Mouse (Mus musculus): ENCODE measurements around the gene Amdhd1. TPM values are rescaled to one million over a fixed set of nuclear protein-coding genes. Genes with fewer than 3 reads are reported as not detected.

Amdhd1 gene
- polyA plus RNA-seq, 1 experiment from 2014 or later, result 0.08 TPM

Other genes with a start within 250 kb of the Amdhd1 start
- gene Elk3, start 228.9 kb downstream of the Amdhd1 start, polyA plus RNA-seq (2014; fragmentation: Nextera tagmentation; extraction: Ambion mirVana), result 13.8 and 16.5 TPM in 2 replicates
- gene Lta4h, start 86.6 kb downstream of the Amdhd1 start, polyA plus RNA-seq (2014; fragmentation: Nextera tagmentation; extraction: Ambion mirVana), result 152 and 163 TPM in 2 replicates
- gene Hal, start 51.3 kb downstream of the Amdhd1 start, polyA plus RNA-seq (2014; fragmentation: Nextera tagmentation; extraction: Ambion mirVana), result not detected in 2 replicates
- 0.31 and 0.45 TPM in 2 replicates for gene Ccdc38, start 599 bp upstream of the Amdhd1 start, polyA plus RNA-seq (2014; fragmentation: Nextera tagmentation; extraction: Ambion mirVana)
- 155 and 161 TPM in 2 replicates for gene Snrpf, start 49.7 kb upstream of the Amdhd1 start, polyA plus RNA-seq (2014; fragmentation: Nextera tagmentation; extraction: Ambion mirVana)
- 2.9 and 4.4 TPM in 2 replicates for gene Ntn4, start 100.6 kb upstream of the Amdhd1 start, polyA plus RNA-seq (2014; fragmentation: Nextera tagmentation; extraction: Ambion mirVana)

Data from forebrain, embryonic 11.5 days (tissue).